Mouse (Mus musculus) midbrain, postnatal 0 days (tissue): Measurements from ENCODE around the gene Pofut1. TPM values are rescaled to one million over a fixed set of nuclear protein-coding genes. Genes with fewer than 3 reads are reported as not detected.
"Not testable (repeated sequence)": the region's sequence is repeated elsewhere in the genome, so short reads cannot be mapped to it uniquely, and the experiment has no call there.

Experiments used
- ATAC-seq: fragments of 200-750 bp; cut with Nextera tagmentation; 2 replicates; pipeline ENCODE4 v1.8.0; 2017; ENCODE audit warnings: moderate number of reproducible peaks, mild to moderate bottlenecking, moderate TSS enrichment, moderate library complexity; ENCODE audit not compliant: low FRiP score
- DNase-seq: peaks from one replicate; pipeline ENCODE4 v3.0.0-alpha.2; 2015; ENCODE audit warnings: low spot score
- H3K27ac ChIP-seq: fragments of 300-500 bp; sonication (generic); 2 replicates; pipeline ENCODE4 v1.5.1; 2014; ENCODE audit warnings: low read depth, mild to moderate bottlenecking, low read length, mixed read lengths
- H3K27me3 ChIP-seq: fragments of 300-500 bp; sonication (generic); 2 replicates; pipeline ENCODE4 v1.6.1; 2014; ENCODE audit warnings: low read length, control low read depth, mixed read lengths; ENCODE audit not compliant: insufficient read depth
- H3K36me3 ChIP-seq: fragments of 300-500 bp; sonication (generic); 2 replicates; pipeline ENCODE4 v1.6.1; 2014; ENCODE audit warnings: low read length, control low read depth, mixed read lengths; ENCODE audit not compliant: insufficient read depth
- H3K4me1 ChIP-seq: fragments of 300-500 bp; sonication (generic); 2 replicates; pipeline ENCODE4 v1.6.1; 2014; ENCODE audit warnings: mild to moderate bottlenecking, control low read depth, antibody characterized with exemption, low read length, mixed read lengths; ENCODE audit not compliant: insufficient read depth
- H3K4me2 ChIP-seq: fragments of 300-500 bp; sonication (generic); 2 replicates; pipeline ENCODE4 v1.6.1; 2014; ENCODE audit warnings: low read depth, mild to moderate bottlenecking, low read length, mixed read lengths; ENCODE audit not compliant: poor library complexity, severe bottlenecking
- H3K4me3 ChIP-seq: fragments of 300-500 bp; sonication (generic); 2 replicates; pipeline ENCODE4 v1.5.1; 2014; ENCODE audit warnings: low read depth, mild to moderate bottlenecking, low read length, moderate library complexity
- H3K9ac ChIP-seq: fragments of 300-500 bp; sonication (generic); replicated peaks from 2 replicates; pipeline ENCODE4 v1.6.1; 2014; ENCODE audit warnings: mild to moderate bottlenecking, low read length, moderate library complexity, mixed read lengths; ENCODE audit not compliant: poor library complexity, severe bottlenecking
- H3K9me3 ChIP-seq: fragments of 300-500 bp; sonication (generic); 2 replicates; pipeline ENCODE4 v1.6.1; 2016; ENCODE audit warnings: low read length, control low read depth
- CTCF ChIP-seq: IDR thresholded peaks from 2 replicates; pipeline ENCODE4 v1.5.1; 2016; ENCODE audit warnings: antibody characterized with exemption, mild to moderate bottlenecking
- WGBS: fragments of 180-500 bp; shearing (Covaris S2); extraction: QIAGEN DNeasy Blood & Tissue Kit; methylation state at CpG from one replicate; pipeline ENCODE4 v1.1.7; 2014; 5-methylcytosine and 5-hydroxymethylcytosine counted together
- polyA plus RNA-seq: library from polyadenylated mRNA; unstranded; fragments of >200 nt; fragmentation: Nextera tagmentation; extraction: Ambion mirVana; gene quantifications from 2 replicates; pipeline ENCODE4 v1.2.1, GENCODE M21; 2015
- total RNA-seq: library from RNA; depleted of rRNA; stranded (reverse); fragments of >200 nt; gene quantifications from 2 replicates; pipeline ENCODE4 v1.2.3, GENCODE M21; 2014

The Pofut1 gene
- total and polyA plus RNA-seq, 2 experiments from 2014 or later: 4.6 to 18.8 TPM

DNA sequence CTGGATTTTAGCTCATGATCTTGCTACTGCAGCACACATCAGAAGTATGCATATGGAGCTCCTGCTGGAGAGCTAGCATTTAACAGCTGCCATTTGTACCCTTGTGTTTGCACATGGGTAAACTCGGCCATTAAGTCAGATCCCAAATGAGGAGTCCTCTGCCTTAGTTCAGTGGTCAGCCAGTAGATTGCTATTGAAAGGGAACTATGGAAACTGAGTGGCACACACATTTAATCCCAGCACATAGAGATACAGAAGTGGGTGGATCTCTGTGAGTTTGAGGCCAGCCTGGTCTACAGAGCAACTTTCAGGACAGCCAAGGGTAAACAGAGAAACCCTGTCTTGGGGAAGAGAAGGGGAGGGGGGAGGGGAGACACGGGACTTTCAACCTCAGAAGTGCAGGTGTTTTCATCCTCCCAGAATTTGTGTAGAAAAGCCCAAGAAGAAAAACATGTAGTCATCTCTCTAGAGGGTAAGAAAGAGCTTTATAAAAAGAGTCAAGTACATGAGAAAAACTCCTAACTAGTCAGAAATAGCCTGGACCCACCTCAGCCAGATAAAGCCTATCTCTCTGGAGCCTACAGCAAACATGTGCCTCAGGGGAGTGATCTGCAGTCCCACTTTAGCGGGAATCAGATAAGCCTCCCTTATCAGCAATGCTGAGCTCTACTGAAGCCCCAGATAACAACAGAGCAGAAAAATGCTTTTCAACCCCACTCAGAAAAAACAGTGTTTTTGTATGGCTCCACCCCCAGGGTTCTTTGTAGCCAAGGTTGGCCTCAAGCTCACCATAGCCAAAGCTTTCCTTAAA lies 18.7 kb downstream of the Pofut1 start:
- H3K27ac ChIP-seq: no peak overlapping the region
- peaks cover 38% of the 10 kb centered on the region for H3K36me3 ChIP-seq
- H3K27me3 ChIP-seq: no peaks in the 10 kb centered on the region
- no peak overlapping the region for H3K4me2 ChIP-seq
- H3K9ac ChIP-seq: no peak overlapping the region
- DNase-seq (no peak), ATAC-seq (no peak)
- H3K9me3 ChIP-seq: no peaks in the 10 kb centered on the region
- 83% methylated on average over 3 of the region's 3 CpGs for WGBS
- no peak for TF ChIP-seq CTCF
- no peaks in the 10 kb centered on the region for H3K4me1 ChIP-seq
- no peak overlapping the region for H3K4me3 ChIP-seq

DNA sequence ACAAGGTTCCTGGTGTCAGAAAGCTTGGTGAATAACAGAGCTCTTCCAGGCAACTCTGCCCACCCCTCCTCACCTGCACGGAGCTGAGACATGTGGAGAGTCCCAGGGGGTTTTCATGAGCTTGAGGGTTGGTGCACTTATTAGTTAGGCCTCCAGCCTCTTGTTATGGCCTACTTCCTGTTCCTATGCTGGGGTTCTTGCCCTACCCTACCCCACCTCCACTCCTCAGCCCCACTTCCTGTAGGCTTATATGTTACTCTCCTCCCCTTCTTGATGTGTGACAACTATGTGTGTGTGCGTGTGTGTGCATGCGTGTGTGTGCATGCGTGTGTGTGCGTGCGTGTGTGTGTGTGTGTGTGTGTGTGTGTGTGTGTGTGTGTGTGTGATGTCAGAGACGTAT lies 21.7 kb downstream of the Pofut1 start:
- no peak for ATAC-seq

DNA sequence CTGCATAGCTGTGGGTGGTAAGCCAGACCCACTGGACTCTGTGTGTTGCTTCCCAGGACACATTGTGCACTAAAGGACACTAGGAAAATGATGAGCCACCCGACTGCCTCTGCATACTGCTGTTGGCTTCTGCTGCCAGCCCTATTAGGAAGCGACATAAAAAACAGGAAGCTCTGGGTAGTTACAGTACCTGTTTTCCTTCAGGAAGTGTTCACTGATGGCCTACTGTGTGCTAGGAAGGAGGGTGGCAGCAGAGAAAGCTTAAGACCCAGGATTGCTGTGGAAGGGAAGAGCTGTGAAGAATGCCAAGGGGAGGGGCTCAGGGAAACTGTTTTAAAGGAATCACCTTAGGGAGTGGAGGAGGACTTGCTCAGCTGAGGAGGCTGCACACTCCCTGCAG lies 26.0 kb downstream of the Pofut1 start:
- H3K9ac ChIP-seq: no peak overlapping the region
- no peak overlapping the region for H3K4me3 ChIP-seq
- H3K4me2 ChIP-seq: no peak overlapping the region
- H3K9me3 ChIP-seq: no peaks in the 10 kb centered on the region
- H3K36me3 ChIP-seq: peaks cover 42% of the 10 kb centered on the region
- no peaks in the 10 kb centered on the region for H3K4me1 ChIP-seq
- ATAC-seq (no peak), DNase-seq (no peak)
- 87% methylated on average over 2 of the region's 2 CpGs for WGBS
- TF ChIP-seq CTCF: no peak
- H3K27me3 ChIP-seq: no peaks in the 10 kb centered on the region
- H3K27ac ChIP-seq: no peak overlapping the region

More for the DNA sequence above, 21.7 kb downstream of the Pofut1 start:
- no peak overlapping the region for H3K9ac ChIP-seq
- no peak overlapping the region for H3K4me3 ChIP-seq
- DNase-seq: no peak
- 93% methylated on average over 7 of the region's 7 CpGs for WGBS
- H3K27me3 ChIP-seq: no peaks in the 10 kb centered on the region
- no peak overlapping the region for H3K27ac ChIP-seq
- TF ChIP-seq CTCF: no peak
- no peaks in the 10 kb centered on the region for H3K9me3 ChIP-seq
- H3K4me1 ChIP-seq: no peaks in the 10 kb centered on the region
- H3K36me3 ChIP-seq: peaks cover 61% of the 10 kb centered on the region
- no peak overlapping the region for H3K4me2 ChIP-seq

DNA sequence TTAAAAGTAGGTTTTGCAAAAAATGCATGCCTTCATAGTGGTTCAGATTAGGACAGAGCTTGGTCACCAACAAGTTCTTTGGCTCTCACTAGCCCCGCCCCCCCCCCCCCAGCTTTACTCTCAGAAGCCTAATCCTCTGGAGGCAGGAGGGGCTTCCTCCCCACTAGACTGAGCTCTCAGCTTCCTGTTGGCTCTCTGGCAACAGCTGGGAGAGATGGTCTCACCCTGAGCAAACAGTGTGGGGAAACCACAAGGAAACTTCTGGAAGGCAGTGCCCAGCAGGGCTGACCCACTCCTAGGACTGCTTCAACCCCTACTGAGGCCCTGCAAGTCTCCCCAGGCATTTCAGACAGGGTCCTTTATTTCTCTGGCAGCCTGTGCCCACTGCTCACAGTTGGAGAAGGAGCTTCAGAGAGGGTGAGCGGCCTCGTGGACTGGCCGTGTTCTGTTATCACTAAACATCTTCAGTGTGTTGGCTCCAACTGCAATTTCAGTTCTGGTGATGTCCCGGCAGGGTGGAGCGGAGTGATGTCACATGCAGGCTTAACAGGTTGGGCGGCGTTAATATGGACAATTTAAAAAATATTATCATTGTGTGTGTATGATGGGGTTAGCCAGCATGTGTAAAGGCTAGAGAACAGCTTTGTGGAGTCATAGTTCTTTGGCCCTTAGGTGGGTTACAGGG lies 29.0 kb downstream of the Pofut1 start:
- H3K4me2 ChIP-seq, H3K9ac ChIP-seq, H3K9me3 ChIP-seq, H3K27ac ChIP-seq, DNase-seq, ATAC-seq, H3K27me3 ChIP-seq, H3K4me3 ChIP-seq, H3K4me1 ChIP-seq: not testable (repeated sequence)
- H3K36me3 ChIP-seq: peaks cover 20% of the 10 kb centered on the region
- 67% methylated on average over 8 of the region's 8 CpGs for WGBS

DNA sequence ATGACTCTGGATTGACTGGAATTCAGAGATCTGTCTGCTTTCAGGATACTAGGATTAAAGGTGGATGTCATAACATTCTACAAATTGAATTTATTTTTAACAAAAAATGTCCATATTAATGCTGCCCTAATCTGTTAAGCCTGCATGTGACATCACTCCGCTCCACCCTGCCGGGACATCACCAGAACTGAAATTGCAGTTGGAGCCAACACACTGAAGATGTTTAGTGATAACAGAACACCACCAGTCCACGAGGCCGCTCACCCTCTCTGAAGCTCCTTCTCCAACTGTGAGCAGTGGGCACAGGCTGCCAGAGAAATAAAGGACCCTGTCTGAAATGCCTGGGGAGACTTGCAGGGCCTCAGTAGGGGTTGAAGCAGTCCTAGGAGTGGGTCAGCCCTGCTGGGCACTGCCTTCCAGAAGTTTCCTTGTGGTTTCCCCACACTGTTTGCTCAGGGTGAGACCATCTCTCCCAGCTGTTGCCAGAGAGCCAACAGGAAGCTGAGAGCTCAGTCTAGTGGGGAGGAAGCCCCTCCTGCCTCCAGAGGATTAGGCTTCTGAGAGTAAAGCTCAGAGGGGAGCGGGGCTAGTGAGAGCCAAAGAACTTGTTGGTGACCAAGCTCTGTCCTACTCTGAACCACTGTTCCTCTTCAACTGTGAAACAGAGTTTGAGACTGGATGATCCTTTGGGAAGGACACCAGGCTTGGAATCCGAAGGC lies 33.0 kb downstream of the Pofut1 start:
- not testable (repeated sequence) for H3K36me3 ChIP-seq, H3K27me3 ChIP-seq, DNase-seq, H3K27ac ChIP-seq, H3K4me3 ChIP-seq, ATAC-seq, H3K4me2 ChIP-seq, H3K9ac ChIP-seq, H3K9me3 ChIP-seq, H3K4me1 ChIP-seq
- WGBS: 71% methylated on average over 6 of the region's 6 CpGs

DNA sequence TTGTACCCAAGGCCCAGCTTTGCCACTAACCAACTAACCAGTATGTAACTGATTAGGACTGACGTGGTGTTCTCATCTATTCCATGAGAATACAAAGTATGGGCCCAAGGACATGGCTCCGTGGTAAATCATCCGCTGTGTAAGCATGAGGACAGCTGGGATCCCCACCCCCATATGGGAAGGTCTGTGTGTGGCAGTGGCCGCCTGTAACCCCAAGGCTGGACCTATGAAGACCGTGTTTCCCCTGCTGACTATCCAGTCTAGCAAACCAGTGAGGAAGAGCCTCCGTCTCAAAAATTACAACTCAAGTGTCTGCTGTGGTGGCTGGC lies 33.5 kb downstream of the Pofut1 start:
- H3K27ac ChIP-seq: no peak overlapping the region

DNA sequence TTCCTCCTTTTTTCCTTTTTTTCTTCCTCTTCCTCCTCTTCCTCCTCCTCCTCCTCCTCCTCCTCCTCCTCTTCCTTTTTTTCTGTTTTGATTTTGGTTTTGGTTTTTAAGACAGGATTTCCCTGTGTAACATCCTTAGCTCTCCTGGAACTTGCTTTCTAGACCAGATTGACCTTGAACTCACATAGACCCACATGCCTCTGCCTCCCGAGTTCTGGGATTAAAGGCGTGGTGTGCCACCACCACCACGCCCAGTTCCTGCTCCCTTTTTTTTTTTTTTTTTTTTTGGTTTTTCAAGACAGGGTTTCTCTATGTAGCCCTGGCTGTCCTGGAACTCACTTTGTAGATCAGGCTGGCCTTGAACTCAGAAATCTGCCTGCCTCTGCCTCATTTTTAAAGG lies 34.2 kb downstream of the Pofut1 start:
- ATAC-seq, DNase-seq, H3K27ac ChIP-seq, H3K4me1 ChIP-seq, H3K4me2 ChIP-seq, H3K4me3 ChIP-seq, H3K36me3 ChIP-seq, H3K27me3 ChIP-seq, H3K9me3 ChIP-seq, H3K9ac ChIP-seq: not testable (repeated sequence)
- 83% methylated on average over 3 of the region's 3 CpGs for WGBS

More for the DNA sequence above, 33.5 kb downstream of the Pofut1 start:
- H3K4me1 ChIP-seq: no peaks in the 10 kb centered on the region
- no peak overlapping the region for H3K4me3 ChIP-seq
- no peak for DNase-seq
- 80% methylated on average over 6 of the region's 6 CpGs for WGBS
- no peak overlapping the region for H3K4me2 ChIP-seq
- H3K36me3 ChIP-seq: no peaks in the 10 kb centered on the region
- no peak for ATAC-seq
- TF ChIP-seq CTCF: no peak
- H3K9me3 ChIP-seq: no peaks in the 10 kb centered on the region
- H3K9ac ChIP-seq: no peak overlapping the region
- H3K27me3 ChIP-seq: no peaks in the 10 kb centered on the region
